Mouse (Mus musculus): ENCODE measurements around the gene Eepd1.

Eepd1 gene

DNA sequence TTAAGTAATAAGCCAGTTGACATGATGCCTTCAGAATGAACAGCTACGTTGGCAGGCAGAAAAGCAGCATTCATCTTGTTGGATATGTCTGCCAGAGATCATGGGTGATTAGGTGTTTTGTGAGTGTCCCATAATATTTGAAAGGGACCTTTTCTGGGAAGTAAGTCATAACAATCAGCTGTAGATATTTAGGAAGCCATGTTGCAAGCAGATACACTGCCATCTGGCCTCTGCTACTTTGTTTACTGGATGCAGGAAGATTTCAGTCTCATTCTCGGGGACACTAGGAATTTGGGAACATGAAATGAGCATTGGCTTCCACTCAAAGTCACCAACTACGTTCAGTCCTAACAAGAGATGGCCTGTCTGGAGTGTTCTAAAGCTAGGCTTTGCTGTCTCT lies 54.1 kb downstream of the Eepd1 start:
- no peak for DNase-seq (ENCODE audit: low read depth)

DNA sequence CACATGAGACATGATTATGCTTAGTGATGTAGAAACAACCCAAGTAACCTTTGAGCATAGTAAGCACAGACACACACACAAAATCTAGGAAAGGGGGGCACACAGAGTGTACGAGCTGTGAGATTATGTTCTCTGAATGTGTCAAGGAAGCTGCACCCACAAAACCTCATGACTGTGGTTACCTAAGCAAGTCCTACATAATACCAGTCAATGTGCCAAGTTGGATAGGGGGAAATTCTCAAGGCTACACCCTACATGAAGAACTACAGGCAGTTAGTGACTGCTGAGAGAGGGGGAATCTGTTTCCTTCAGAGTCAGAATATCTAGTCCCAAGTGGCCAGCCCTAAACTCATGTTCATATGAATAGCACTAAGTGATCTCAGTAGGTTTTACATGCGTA lies 58.1 kb downstream of the Eepd1 start:
- peak; percentile 1 for DNase-seq (ENCODE audit: low read depth)

DNA sequence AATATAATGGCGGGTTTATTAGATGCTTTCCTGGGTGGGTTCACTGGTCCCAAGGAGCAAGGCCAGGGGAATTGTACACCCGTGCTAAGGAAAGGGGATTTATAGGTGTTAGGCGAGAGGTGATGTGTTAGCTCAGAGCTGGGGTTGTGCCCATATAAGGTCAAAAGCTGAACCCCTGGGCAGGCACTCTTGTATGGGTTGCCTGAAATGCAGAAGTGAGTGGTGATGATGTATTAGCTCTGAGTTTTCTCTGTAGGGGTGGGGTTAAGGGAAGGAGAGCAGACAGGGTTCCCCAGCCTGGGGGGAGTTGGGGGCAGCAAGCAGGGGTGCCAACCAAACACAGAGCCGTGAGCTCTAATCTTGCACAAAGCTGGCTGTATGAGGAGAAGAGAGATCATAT lies 60.0 kb downstream of the Eepd1 start:
- no peak for DNase-seq (ENCODE audit: low read depth)

DNA sequence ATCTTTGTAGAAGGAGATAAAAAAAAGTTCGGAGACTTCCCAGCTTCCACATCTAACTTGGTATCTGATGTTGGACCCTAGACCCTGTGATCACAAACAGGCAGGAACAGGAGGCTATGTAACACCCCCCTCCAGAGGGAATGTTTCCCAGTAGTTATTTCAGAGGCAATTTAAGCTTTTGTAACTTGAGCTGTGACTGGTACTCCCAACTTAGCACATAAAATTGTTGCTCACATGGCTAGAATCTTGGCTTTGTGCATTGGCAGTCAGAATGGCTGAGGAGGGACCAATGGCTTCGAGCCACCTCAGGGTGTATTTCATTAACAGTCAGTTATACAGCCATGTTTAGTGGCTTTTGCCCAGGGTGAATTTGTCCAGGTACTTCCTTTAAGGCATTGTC lies 63.9 kb downstream of the Eepd1 start:
- no peak for DNase-seq (ENCODE audit: low read depth)

DNA sequence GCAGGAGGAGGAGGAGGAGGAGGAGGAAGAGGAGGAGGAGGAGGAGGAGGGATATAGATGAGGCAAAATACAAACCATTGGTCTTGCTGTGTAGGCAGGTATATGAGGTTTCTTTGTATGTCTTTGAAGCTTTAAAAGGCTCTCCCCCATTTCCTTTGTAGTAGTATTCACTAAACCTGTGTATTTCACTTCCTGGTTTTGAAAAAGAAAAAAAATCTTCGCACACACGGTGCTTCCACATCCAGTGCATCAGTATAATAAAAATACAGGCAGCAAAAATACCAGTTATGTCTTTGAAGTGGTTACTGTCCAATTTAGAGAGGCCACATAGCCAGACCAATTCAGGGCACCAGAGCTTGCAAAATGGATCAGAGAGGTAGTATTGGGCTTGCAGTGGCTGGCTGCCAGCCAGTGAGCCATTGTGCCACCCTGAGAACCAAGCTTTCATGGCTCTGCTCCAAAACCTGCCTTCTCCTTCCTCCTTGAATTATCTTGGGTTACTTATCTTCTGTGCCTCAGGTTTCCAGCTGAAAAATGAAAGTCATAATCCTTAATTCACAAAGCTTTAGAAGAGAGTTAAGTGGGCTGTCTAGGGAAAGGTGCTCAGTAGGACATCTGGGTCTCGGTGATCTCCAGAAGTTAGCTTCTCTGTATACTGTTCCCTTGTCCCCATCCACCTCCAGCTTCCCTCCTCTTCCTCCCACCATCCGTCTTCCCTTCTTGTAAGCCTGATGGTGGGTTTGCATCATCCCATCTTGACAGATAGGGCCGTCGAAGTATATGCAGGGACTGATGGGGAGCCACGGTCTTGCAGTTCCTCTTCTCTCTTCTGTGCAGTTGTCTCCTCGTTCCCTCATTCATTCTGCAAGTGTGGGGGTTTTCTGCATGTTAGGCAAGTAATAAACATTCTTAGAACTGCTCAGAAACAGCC lies 68.0 kb downstream of the Eepd1 start:
- DNase-seq (ENCODE audit: low read depth), result peak; percentile 9

DNA sequence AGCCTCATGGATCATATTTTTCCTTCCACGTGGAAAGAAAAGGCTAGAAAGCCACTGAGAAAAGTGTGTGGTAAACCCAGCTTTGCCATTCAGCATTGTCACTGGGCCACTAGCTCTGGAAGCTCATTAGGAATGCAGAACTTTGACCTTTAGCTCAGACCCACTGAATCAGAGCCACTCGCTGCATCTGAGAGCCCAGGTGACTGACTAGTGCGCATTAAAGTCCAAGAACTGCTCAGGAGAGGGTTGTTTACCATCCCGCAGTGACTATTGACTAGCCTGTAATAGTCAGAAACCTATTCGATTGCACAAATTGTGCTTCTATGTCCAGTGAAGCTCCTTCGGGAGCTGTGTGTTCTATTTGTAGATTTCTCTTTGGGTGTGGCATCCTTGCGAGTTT lies 68.8 kb downstream of the Eepd1 start:
- no peak for DNase-seq (ENCODE audit: low read depth)

DNA sequence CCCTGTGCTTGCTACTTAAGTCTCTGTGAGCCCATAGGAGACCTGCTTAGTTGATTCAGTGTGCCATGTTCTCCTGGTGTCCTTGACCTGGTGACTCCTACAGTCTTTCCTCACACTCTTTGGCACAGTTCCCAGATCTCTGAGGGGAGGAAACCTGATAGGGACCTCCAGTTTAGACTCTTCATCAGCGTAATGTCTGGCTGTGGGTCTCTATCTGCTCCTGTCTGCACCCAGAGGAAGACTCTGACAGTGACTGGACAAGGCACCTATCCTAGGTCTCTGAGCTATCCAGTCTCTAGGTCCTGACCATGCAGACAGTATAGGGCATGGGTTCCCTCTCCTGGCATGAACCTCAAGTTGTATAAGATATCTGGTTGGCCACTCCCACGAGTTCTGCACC lies 71.2 kb downstream of the Eepd1 start:
- DNase-seq (ENCODE audit: low read depth), result peak; percentile 36

DNA sequence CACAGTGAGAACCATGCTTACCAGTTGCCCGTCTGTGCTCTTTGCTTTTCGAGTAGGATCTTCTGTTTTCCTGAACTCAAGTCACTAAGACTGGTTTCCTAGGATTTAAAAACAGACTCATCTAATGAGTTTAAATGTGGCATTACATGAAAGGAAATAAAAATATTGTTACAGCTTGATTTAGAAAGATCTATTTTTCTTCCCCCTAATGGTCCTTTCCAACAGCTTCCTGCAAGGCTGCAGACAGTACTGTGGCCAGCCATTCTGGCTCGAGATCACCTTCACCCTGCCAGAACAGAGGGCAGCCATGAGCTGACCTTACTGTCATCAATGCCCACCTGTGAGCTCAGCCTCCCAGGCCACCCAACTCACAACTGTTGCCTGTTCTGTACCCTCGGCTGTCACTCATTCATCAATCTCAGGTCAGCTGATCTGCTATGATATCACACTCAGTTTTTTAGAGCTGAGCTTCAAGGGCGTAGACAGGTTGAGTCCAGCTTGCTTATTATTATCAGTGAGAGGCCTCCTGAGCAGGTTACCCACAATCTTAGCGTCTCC lies 73.0 kb downstream of the Eepd1 start:
- DNase-seq (ENCODE audit: low read depth), result no peak

DNA sequence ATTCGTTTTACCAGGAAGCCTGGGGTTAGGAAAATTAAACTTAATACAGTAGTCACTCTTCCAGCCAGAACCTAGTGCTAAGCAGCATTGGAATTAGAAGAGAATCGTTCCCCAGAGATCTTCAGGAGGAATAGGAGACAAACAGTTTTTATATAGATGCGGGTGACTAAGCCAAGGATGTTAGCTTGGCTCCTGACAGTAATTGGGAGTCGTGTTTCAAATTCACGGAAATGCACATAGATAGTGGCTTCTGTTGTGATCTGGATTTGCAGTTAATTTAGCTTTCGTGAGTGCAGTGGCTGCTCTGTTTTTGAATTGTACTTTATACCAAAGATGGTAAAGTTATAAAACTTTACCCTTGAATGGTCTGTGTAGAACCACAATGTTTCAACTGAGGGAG lies 73.9 kb downstream of the Eepd1 start:
- no peak for DNase-seq (ENCODE audit: low read depth)

DNA sequence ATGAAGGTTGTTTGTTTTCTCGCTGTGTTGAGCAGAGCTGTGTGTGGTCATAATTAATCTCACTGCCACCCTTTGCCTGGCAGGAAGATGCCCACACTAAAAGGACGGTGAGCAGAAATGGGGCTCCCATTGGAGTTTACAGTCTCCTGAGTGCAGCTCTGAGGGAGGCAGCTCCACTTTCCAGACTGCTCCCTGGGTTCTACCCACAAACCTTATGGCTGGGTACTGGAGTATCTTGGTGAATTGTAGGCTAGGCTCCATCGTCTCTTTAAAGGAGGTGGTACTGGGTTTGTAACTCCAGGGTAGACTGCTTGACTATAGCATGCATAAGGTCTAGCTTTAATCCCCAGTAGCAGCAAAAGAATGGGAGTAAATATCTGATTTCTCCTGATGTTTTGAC lies 74.7 kb downstream of the Eepd1 start:
- no peak for DNase-seq (ENCODE audit: low read depth)

DNA sequence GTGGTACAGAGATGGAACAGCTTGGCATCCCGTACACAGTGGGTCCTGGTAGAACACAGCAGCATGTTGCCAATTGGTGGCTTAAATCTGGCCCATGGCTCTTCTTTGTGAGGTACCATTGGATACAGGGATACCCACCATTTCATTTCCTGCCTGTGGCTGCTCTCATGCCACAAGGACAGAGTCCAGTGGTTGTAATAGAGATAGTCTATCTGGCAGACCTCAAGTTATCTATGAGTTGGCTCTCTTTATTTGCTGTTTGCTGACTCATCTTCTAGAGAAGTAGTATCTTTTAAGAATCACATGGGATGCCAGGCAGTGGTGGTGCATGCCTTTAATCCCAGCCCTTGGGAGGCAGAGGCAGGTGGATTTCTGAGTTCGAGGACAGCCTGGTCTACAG lies 76.0 kb downstream of the Eepd1 start:
- no peak for DNase-seq (ENCODE audit: low read depth)

DNA sequence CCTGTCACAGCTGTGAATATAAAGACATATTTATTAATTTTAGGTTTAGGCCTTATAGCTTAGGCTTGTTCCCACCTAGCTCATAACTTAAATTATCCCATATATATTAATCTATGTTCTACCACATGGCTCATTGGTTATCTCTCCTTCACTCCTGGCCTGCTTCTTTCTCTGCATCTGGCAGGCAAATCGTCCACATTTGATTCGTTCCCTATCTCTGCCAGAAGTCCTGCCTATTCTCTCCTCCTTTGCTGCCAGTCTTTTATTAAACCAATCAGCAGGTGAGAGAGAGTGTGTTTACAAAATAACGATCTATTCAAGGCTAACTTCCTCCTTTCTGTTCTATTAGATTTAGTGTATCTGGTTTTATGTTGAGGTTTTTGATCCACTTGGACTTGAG lies 77.5 kb downstream of the Eepd1 start:
- no peak for DNase-seq (ENCODE audit: low read depth)

DNA sequence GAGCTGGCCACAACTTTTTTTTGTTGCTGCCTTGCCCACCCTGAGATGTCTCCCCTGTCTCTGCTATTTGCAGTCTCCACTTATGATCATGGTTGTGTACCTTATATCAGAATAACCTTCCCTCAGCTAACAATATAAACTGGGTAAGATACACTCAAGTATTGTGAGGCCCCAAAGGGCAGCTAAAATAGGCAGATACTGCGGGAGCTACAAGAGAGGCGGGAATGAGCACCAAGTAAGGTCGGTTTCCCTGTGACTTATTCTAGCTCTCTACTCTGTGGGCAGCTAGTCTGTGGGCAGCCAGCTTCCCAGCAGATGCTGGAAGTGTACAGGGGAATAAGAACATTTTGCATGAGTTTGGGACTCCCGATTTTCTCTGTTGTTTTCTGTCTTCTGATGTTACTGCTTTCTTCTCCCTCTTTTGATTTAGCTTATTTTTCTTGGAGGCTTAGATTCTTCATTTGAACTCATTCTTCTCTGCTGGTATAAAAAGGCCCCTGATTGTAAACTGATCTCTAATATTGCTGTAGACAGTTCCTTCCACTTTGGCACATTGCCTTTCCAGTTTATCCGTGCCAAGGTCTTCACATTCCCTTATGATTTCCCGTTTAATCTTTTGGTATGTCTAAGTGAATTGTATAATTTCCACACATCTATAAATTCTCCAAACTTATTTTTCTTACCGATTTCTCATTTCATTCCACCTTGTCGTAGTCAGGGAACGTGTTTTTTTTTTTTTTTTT lies 78.8 kb downstream of the Eepd1 start:
- no peak for DNase-seq (ENCODE audit: low read depth)

DNA sequence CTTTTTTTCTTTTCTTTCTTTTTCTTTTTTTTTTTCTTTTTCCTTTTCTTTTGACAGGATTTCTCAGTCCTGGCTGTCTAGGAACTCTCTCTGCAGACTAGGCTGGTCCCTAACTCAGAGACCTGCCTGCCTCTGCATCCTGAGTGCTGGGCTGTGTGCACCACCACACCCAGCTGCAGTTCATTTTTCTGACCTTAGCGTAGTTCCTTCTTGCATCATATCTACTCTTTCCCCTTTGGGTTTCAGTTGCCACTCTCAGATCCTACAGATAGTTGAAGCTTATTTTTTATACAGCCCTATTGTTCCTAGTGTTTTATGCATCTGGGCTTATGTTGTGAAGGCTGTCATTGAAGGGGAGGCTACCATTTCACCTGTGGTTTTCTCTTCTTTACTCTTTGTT lies 79.8 kb downstream of the Eepd1 start:
- no peak for DNase-seq (ENCODE audit: low read depth)

DNA sequence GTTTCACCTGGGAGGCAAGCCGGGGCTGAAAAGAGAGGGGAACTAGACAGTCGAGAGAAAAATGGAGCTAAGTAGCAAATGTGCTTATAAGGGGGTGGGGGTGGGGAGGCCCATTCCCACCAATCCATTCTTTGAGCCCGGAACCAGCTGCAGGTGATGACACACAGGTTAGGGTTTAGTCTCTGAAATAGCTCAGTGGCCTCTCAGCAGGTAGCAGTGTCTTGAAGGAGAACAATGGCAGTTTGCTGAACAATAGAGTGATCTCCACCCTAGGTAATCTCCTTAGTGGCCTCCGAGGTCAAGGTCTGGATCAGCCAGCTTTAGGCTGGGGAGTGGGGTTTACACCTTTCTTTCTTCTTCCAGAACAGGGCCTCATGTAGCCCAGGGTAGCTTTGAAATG lies 82.5 kb downstream of the Eepd1 start:
- DNase-seq (ENCODE audit: low read depth), result no peak

DNA sequence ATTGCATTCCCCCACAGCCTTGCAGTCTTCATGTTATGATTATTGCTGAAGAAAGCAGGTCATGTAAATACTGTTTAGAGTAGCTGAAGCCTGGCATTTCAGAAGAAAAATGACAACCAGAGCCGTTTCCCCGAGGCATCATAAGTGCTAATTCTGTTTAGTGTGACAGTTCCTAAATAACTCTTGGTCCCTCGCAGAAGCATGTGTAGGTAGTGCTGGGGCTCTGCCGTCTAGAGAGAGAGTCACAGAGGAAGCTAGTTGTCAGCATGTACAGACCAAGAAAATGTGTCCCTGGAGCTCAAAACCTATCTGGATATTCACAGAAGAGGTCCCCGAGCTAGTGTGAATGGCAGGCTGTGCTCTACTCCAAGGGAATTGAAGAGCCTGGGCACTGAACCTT lies 85.7 kb downstream of the Eepd1 start:
- no peak for DNase-seq (ENCODE audit: low read depth)

DNA sequence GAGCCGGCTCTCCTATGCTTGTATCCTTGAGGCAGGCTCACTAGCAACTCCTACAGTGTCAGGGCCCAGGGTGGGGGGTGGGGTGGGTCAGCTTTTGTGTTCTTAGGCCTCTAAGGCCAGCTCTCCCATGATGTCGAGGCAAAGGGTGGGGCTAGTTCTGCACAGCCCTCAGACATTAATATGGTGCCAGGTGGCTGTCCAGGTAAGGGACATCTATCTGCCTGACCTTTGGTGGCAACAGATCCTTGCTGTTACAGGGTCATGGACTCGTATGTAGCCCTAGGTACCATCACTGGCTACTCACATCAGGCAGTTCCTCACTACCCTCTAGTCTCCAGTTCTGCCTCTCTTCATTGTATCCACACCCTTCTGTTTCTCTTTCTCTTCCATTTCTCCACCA lies 87.4 kb downstream of the Eepd1 start:
- DNase-seq (ENCODE audit: low read depth), result no peak

DNA sequence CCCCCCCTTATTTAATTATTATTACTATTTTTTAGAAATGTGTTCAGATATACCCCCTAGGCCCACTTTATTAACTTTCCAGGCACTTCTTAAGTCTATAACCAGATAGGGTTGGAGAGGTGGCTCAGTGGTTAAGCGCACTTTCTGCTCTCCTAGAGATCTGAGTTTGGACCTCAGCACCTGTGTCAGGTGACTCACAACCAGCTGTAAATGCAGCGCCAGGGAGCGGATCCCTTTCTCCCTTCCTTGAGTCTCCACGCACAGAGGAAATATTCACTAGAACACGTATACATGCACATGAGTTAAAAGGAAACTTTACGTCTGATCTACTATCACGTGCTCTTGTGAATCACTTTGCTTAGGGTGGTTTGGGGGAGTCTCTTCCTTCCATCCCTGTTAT lies 88.7 kb downstream of the Eepd1 start:
- no peak for DNase-seq (ENCODE audit: low read depth)

DNA sequence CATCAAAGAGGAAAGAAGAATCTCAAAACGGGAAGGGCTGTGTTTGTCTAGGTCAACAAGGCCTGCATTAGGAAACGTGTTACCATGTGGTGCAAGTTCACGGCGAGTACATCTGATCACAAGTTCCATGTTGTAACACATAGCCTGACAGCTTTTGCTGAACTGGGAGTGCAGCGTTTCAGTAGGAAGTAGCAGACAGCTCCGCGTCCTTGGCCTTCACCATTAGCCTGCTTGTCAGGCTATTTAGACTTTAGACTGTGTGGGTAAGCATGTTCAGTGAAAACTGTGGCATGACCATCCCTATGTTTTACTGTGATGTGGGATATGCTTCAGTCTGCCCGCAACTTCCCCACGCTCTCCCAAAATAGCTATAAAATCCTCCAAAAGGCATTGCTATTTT lies 89.1 kb downstream of the Eepd1 start:
- no peak for DNase-seq (ENCODE audit: low read depth)

DNA sequence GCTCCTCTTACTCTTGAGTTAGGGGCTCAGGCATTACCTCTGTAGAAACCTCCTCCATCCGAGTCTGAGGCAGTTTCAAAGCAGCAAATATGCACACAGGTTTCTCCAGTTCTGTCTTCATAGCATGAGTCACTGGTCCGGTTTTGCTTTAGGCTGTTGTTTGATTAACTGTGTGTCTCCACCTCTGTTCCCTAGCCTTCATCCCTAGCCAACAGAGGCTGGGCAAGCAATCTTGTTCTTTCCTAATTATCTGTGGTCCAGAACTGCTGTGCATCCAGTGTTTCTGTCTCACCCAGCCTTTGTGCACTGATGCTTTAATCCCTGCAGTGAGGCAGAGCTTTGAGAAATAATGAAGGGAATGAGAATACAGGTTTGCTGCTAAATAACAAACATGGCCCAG lies 90.0 kb downstream of the Eepd1 start:
- DNase-seq (ENCODE audit: low read depth), result no peak

DNA sequence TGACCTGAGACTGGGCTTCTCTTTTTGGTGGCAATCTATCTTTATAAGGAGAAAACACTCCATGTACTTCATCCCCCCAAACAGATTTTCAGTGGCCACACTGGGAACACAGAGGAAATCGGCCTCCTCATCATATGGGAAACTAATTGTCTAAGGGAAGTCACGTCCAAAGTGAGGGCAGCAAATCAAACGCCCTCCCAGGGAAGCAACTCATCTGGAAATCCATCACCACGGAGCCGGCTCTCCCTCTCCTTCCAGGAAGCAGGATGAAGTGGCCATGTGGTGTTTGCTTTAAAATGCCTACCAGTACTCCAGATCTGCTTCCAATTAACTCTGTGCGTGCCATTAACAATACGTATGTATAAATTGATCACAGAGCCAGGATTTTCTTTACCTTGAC lies 92.4 kb downstream of the Eepd1 start:
- DNase-seq (ENCODE audit: low read depth), result no peak

DNA sequence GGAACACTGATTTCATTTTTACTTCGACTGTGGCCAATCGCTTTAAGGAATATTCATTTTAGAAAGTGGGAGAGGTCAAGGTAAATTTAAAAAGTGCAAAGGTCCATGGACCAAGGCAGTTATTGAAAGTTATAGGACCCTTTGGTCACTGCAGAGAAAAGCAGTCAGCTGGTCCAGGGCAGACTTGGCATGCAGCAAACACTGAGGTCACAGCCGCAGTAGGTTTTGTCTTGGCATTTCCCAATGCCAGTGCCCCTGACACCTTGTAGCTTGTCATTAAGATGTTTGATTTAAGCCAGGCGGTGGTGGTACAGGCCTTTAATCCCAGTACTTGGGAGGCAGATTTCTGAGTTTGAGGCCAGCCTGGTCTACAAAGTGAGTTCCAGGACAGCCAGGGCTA lies 92.8 kb downstream of the Eepd1 start:
- no peak for DNase-seq (ENCODE audit: low read depth)

Data from 416B (cell line).